Mouse (Mus musculus) midbrain, embryonic 16.5 days (tissue): ENCODE measurements around the gene Ube2ql1. TPM values are rescaled to one million over a fixed set of nuclear protein-coding genes. Genes with fewer than 3 reads are reported as not detected.
A peak's percentile ranks its signal among the peaks of the same experiment; 100 is the strongest.

ENCODE experiments used
- ATAC-seq: fragments of 200-750 bp; cut with Nextera tagmentation; 2 replicates; pipeline ENCODE4 v1.8.0; 2017; ENCODE audit warnings: moderate TSS enrichment
- H3K27ac ChIP-seq: fragments of 300-500 bp; sonication (generic); 2 replicates; pipeline ENCODE4 v1.5.1; 2014; ENCODE audit warnings: mild to moderate bottlenecking, low read length, mixed read lengths
- H3K27me3 ChIP-seq: fragments of 300-500 bp; sonication (generic); 2 replicates; pipeline ENCODE4 v1.6.1; 2014; ENCODE audit warnings: low read depth, low read length, mixed read lengths; ENCODE audit not compliant: control insufficient read depth, insufficient read depth
- H3K36me3 ChIP-seq: fragments of 300-500 bp; sonication (generic); 2 replicates; pipeline ENCODE4 v1.6.1; 2014; ENCODE audit warnings: mild to moderate bottlenecking, low read length, moderate library complexity, mixed read lengths; ENCODE audit not compliant: control insufficient read depth, insufficient read depth
- H3K4me1 ChIP-seq: fragments of 300-500 bp; sonication (generic); 2 replicates; pipeline ENCODE4 v1.6.1; 2014; ENCODE audit warnings: mild to moderate bottlenecking, low read length, mixed read lengths; ENCODE audit not compliant: control insufficient read depth, insufficient read depth
- H3K4me2 ChIP-seq: fragments of 300-500 bp; sonication (generic); 2 replicates; pipeline ENCODE4 v1.6.1; 2014; ENCODE audit warnings: mild to moderate bottlenecking, low read length, mixed read lengths
- H3K4me3 ChIP-seq: fragments of 300-500 bp; sonication (generic); 2 replicates; pipeline ENCODE4 v1.5.1; 2014; ENCODE audit warnings: low read depth, mild to moderate bottlenecking, low read length, moderate library complexity, mixed read lengths
- H3K9ac ChIP-seq: fragments of 300-500 bp; sonication (generic); 2 replicates; pipeline ENCODE4 v1.6.1; 2014; ENCODE audit warnings: low read depth, low read length, mixed read lengths
- H3K9me3 ChIP-seq: fragments of 300-500 bp; sonication (generic); replicated peaks from 2 replicates; pipeline ENCODE4 v1.6.1; 2014; ENCODE audit warnings: mild to moderate bottlenecking, low read length, mixed read lengths; ENCODE audit not compliant: control insufficient read depth, poor library complexity, severe bottlenecking
- WGBS: fragments of 180-500 bp; shearing (Covaris S2); extraction: QIAGEN DNeasy Blood & Tissue Kit; methylation state at CpG from one replicate; pipeline ENCODE4 v1.1.7; 2014; 5-methylcytosine and 5-hydroxymethylcytosine counted together
- polyA plus RNA-seq: library from polyadenylated mRNA; unstranded; fragments of >200 nt; fragmentation: Nextera tagmentation; extraction: Ambion mirVana; gene quantifications from 2 replicates; pipeline ENCODE4 v1.2.1, GENCODE M21; 2015

Gene Ube2ql1
- polyA plus RNA-seq, 1 experiment from 2014 or later, result 22.8 TPM

DNA sequence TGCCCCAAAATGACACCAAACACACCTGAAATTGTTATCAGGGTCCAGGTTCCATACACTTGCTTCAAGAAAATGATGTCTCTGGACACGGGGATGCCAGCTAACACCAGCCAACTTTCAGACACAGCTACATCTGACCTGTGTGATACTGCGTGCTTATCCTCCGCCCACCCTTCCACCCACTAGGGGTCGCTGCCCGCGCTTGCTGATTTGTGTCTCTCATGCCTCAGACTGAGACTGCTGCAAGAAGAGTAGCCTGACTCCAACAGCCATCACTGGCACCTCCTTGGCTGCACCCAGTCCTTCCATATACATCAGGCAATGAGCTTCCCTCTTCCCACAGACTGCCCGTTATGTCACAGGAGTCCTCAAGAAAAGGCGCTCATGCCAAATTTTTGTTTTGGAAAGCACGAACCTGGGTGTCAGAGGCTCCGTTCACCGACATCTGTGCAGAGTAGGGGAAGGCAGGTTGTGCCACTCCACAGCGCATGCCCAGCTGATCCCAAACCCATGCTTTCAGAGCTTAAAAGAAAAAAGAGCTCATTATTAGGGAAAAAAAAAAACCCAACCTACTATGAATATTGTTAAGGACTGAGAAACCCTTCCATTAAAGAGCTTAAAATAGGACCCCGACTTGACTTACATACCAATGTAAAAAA, 43.2 kb downstream of the Ube2ql1 start:
- WGBS, result 40% methylated on average over 13 of the region's 13 CpGs
- peak; percentile 78 for ATAC-seq
- Histone ChIP-seq H3K36me3 (no peaks in the 10 kb centered on the region), H3K4me2 (peak overlapping the region; percentile 7; the same call in 1 of the 2 replicates), H3K27me3 (no peaks in the 10 kb centered on the region), H3K4me1 (no peaks in the 10 kb centered on the region), H3K9ac (no peak overlapping the region), H3K27ac (no peak overlapping the region), H3K4me3 (no peak overlapping the region), H3K9me3 (no peaks in the 10 kb centered on the region)

DNA sequence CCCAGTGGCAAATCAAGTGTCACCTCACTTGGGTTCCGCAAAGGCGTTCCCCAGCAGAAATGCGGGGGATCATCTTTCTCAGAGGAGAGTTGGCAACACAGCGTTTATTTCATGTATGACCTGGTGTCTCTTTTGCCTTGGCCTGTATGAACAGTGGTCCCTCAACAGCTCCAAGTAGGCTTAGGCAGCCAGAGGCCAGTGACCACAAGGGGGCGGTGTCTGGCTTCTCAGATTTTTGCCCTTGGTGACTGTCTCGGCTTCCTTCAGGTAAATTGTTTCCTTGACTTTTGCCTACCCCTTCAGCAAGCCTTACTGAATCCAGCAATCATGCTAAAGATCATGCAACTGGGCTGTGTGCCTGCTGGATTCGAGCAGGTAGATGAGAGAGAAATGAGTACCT, 48.6 kb downstream of the Ube2ql1 start:
- Histone ChIP-seq H3K9me3 (no peaks in the 10 kb centered on the region), H3K4me1 (peaks cover 2% of the 10 kb centered on the region; the same call in 1 of the 2 replicates), H3K36me3 (no peaks in the 10 kb centered on the region), H3K4me3 (no peak overlapping the region), H3K27me3 (no peaks in the 10 kb centered on the region), H3K9ac (no peak overlapping the region), H3K27ac (no peak overlapping the region), H3K4me2 (no peak overlapping the region)
- WGBS, result 41% methylated on average over 7 of the region's 7 CpGs
- no peak for ATAC-seq

GRCm38 (mm10) chr13:69687023-69687422, 52.7 kb downstream of the Ube2ql1 start:
- Histone ChIP-seq H3K4me3 (no peak overlapping the region), H3K27me3 (no peaks in the 10 kb centered on the region), H3K4me2 (no peak overlapping the region), H3K9me3 (no peaks in the 10 kb centered on the region), H3K27ac (no peak overlapping the region), H3K4me1 (peaks cover 12% of the 10 kb centered on the region), H3K36me3 (no peaks in the 10 kb centered on the region), H3K9ac (no peak overlapping the region)
- WGBS, result 54% methylated on average over 1 of the region's 1 CpGs
- no peak for ATAC-seq

- Histone ChIP-seq H3K9ac (no peak overlapping the region), H3K4me2 (peak overlapping the region; percentile 30), H3K27ac (no peak overlapping the region), H3K4me3 (no peak overlapping the region), H3K36me3 (no peaks in the 10 kb centered on the region), H3K9me3 (no peaks in the 10 kb centered on the region), H3K27me3 (no peaks in the 10 kb centered on the region), H3K4me1 (peaks cover 12% of the 10 kb centered on the region)
- 15% methylated on average over 5 of the region's 5 CpGs for WGBS
- peak; percentile 47; the same call in 1 of the 2 replicates for ATAC-seq
Measured at GRCm38 (mm10) chr13:69685406-69685818, 54.3 kb downstream of the Ube2ql1 start.

- no peak for ATAC-seq
- no peak overlapping the region for H3K4me3 ChIP-seq
- H3K27me3 ChIP-seq, result no peaks in the 10 kb centered on the region
- no peaks in the 10 kb centered on the region for H3K9me3 ChIP-seq
- 69% methylated on average over 10 of the region's 10 CpGs for WGBS
- H3K4me1 ChIP-seq, result no peaks in the 10 kb centered on the region
- H3K4me2 ChIP-seq, result no peak overlapping the region
- no peak overlapping the region for H3K27ac ChIP-seq
- no peak overlapping the region for H3K9ac ChIP-seq
- no peaks in the 10 kb centered on the region for H3K36me3 ChIP-seq
Measured at GRCm38 (mm10) chr13:69673921-69674618, 65.6 kb downstream of the Ube2ql1 start.

DNA sequence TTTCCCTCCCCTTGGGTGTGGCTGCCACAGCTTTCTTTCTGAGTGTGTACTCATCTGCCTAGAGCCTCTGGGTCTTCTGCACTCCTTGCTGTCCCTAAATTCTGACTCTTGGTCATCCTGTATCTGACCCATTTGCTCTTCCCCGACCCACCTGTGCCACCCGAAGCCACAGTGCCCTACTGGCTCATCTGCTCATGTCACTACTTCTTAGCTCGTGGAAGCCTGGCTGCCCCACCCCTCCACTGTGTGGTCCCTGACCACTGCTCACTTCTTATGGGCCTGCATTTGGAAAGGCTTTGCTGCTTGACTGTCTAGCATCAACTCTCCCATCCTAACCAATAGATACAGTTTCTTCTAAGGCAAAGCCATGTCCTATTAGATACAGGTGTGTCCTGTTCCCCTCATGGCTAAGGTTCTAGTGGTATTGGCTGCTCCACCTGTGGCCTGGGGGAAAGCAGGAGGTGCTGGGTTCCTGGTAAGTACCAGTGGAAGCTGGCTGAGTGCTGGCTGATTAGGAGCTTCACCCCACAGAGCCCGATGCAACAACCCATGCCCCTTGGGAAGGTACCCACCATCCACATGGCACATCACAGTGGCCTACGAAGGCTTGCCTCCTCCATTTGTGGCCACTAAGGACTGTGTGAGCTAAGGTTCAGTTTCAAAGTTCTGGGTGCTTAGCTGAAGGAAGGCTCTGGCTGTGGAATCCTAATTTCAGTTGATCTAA, 66.3 kb downstream of the Ube2ql1 start:
- no peak overlapping the region for H3K27ac ChIP-seq
- H3K4me3 ChIP-seq, result no peak overlapping the region
- 81% methylated on average over 5 of the region's 5 CpGs for WGBS
- no peaks in the 10 kb centered on the region for H3K36me3 ChIP-seq
- no peak overlapping the region for H3K9ac ChIP-seq
- H3K9me3 ChIP-seq, result no peaks in the 10 kb centered on the region
- ATAC-seq, result no peak
- H3K27me3 ChIP-seq, result no peaks in the 10 kb centered on the region
- no peaks in the 10 kb centered on the region for H3K4me1 ChIP-seq
- no peak overlapping the region for H3K4me2 ChIP-seq

GRCm38 (mm10) chr13:69672565-69672964, 67.1 kb downstream of the Ube2ql1 start:
- H3K27me3 ChIP-seq, result no peaks in the 10 kb centered on the region
- no peak overlapping the region for H3K9ac ChIP-seq
- H3K27ac ChIP-seq, result no peak overlapping the region
- H3K36me3 ChIP-seq, result no peaks in the 10 kb centered on the region
- no peak overlapping the region for H3K4me3 ChIP-seq
- no peaks in the 10 kb centered on the region for H3K9me3 ChIP-seq
- H3K4me1 ChIP-seq, result no peaks in the 10 kb centered on the region
- H3K4me2 ChIP-seq, result no peak overlapping the region
- 90% methylated on average over 10 of the region's 10 CpGs for WGBS
- ATAC-seq, result no peak

- WGBS, result 86% methylated on average over 5 of the region's 5 CpGs
- no peak for ATAC-seq
- no peaks in the 10 kb centered on the region for H3K36me3 ChIP-seq
Measured at GRCm38 (mm10) chr13:69672121-69672520, 67.6 kb downstream of the Ube2ql1 start.

GRCm38 (mm10) chr13:69654508-69654907, 85.2 kb downstream of the Ube2ql1 start:
- H3K9ac ChIP-seq, result no peak overlapping the region
- WGBS, result 79% methylated on average over 3 of the region's 3 CpGs
- no peak for ATAC-seq
- no peak overlapping the region for H3K4me2 ChIP-seq
- no peak overlapping the region for H3K27ac ChIP-seq
- no peaks in the 10 kb centered on the region for H3K9me3 ChIP-seq
- H3K4me1 ChIP-seq, result no peaks in the 10 kb centered on the region
- no peaks in the 10 kb centered on the region for H3K27me3 ChIP-seq
- no peaks in the 10 kb centered on the region for H3K36me3 ChIP-seq
- H3K4me3 ChIP-seq, result no peak overlapping the region

More at GRCm38 (mm10) chr13:69672121-69672520, 67.6 kb downstream of the Ube2ql1 start:
- H3K4me1 ChIP-seq, result no peaks in the 10 kb centered on the region
- no peak overlapping the region for H3K9ac ChIP-seq
- no peak overlapping the region for H3K4me3 ChIP-seq
- H3K27me3 ChIP-seq, result no peaks in the 10 kb centered on the region
- no peaks in the 10 kb centered on the region for H3K9me3 ChIP-seq
- H3K4me2 ChIP-seq, result no peak overlapping the region
- H3K27ac ChIP-seq, result no peak overlapping the region
